Mouse (Mus musculus) thymus, adult 2 months (tissue): ENCODE results near the gene Unc5c. TPM values are rescaled to one million over a fixed set of nuclear protein-coding genes. Genes with fewer than 3 reads are reported as not detected.

Experiments
- DNase-seq: peaks from one replicate; pipeline ENCODE4 v3.0.0; 2021
- H3K27ac ChIP-seq: fragments of 200-500 bp; 2 replicates; pipeline ENCODE4 v1.5.1; 2012; ENCODE audit warnings: low read length, control low read depth; ENCODE audit not compliant: control insufficient read depth, insufficient read depth
- H3K27me3 ChIP-seq: fragments of 200-500 bp; 2 replicates; pipeline ENCODE4 v1.6.1; 2012; ENCODE audit warnings: mild to moderate bottlenecking, low read length, moderate library complexity, mixed read lengths; ENCODE audit not compliant: control insufficient read depth, insufficient read depth
- H3K36me3 ChIP-seq: fragments of 200-500 bp; 2 replicates; pipeline ENCODE4 v1.6.1; 2012; ENCODE audit warnings: mild to moderate bottlenecking, low read length, moderate library complexity; ENCODE audit not compliant: control insufficient read depth, insufficient read depth
- H3K4me1 ChIP-seq: fragments of 200-500 bp; replicated peaks from 2 replicates; pipeline ENCODE4 v1.6.1; 2012; ENCODE audit warnings: low read length; ENCODE audit not compliant: control insufficient read depth, insufficient read depth
- H3K4me3 ChIP-seq: fragments of 200-500 bp; 2 replicates; pipeline ENCODE4 v1.5.1; 2012; ENCODE audit warnings: mild to moderate bottlenecking, low read length, control low read depth, moderate library complexity; ENCODE audit not compliant: control insufficient read depth, insufficient read depth
- CTCF ChIP-seq: fragments of 200-500 bp; IDR thresholded peaks from 2 replicates; pipeline ENCODE4 v1.5.1; 2012; ENCODE audit warnings: mild to moderate bottlenecking, control low read depth, low read length, moderate library complexity, borderline replicate concordance; ENCODE audit not compliant: control insufficient read depth, poor library complexity, insufficient read depth; ENCODE audit errors: extremely low read depth
- POLR2A ChIP-seq: fragments of 200-500 bp; IDR thresholded peaks from 2 replicates; pipeline ENCODE4 v1.6.1; 2012; ENCODE audit warnings: mild to moderate bottlenecking, low read length, control low read depth, moderate library complexity; ENCODE audit not compliant: control insufficient read depth, poor library complexity, insufficient read depth; ENCODE audit errors: extremely low read depth
- WGBS: fragments of 180-500 bp; shearing (Covaris S2); methylation state at CpG from one replicate; pipeline ENCODE4 v1.1.7; 2018; 5-methylcytosine and 5-hydroxymethylcytosine counted together
- polyA plus RNA-seq: library from polyadenylated mRNA; depleted of rRNA; stranded (reverse); fragments of >200 nt; gene quantifications from 2 replicates; pipeline ENCODE4 v1.2.3, GENCODE M21; 2012

The Unc5c gene
- polyA plus RNA-seq, 1 experiment = 0.57 TPM

DNA sequence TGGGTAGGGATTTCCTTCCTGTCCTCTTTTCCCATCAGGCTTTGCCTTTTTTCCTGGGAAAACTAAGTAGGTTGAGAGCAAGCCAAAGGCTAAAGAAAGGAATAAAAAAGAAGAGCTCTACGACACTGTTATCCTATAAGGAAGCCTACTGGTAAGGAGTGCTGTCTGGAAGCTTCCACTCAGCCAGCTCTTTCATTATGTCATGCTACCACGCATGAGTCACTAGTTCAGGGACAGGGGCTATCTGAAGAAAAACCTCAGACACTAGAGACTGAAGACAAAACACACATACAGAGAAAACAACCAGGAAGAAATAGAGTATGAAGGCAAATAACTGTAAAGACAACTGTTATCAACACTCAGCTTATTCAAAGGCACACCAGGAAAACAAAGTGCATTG, 417.5 kb downstream of the Unc5c start:
- TF ChIP-seq POLR2A (no peak), CTCF (no peak)
- WGBS = 85% methylated on average over 2 of the region's 2 CpGs
- no peak for DNase-seq
- no peaks in the 10 kb centered on the region for H3K4me1 ChIP-seq
- H3K4me3 ChIP-seq = no peak overlapping the region
- H3K36me3 ChIP-seq = no peaks in the 10 kb centered on the region
- no peak overlapping the region for H3K27ac ChIP-seq
- H3K27me3 ChIP-seq = no peaks in the 10 kb centered on the region

- no peak overlapping the region for H3K4me3 ChIP-seq
- no peak overlapping the region for H3K27ac ChIP-seq
- H3K4me1 ChIP-seq = no peaks in the 10 kb centered on the region
- no peak for DNase-seq
- no peaks in the 10 kb centered on the region for H3K27me3 ChIP-seq
- no peaks in the 10 kb centered on the region for H3K36me3 ChIP-seq
- TF ChIP-seq POLR2A (no peak), CTCF (no peak)
- WGBS = 97% methylated on average over 5 of the region's 5 CpGs
These were observed 419.2 kb downstream of the Unc5c start for GRCm38 (mm10) chr3:141884190-141884589.
